Mouse (Mus musculus) bone marrow macrophage, adult 2 months (primary cell): ENCODE results near the gene Sspo.

Experiments used
- CTCF ChIP-seq: IDR thresholded peaks from 2 replicates; pipeline ENCODE4 v1.5.1; 2012; ENCODE audit warnings: low read depth, mild to moderate bottlenecking, low read length, moderate library complexity
- POLR2A ChIP-seq: IDR thresholded peaks from 2 replicates; pipeline ENCODE4 v1.6.1; 2012; ENCODE audit warnings: mild to moderate bottlenecking, low read depth, low read length, borderline replicate concordance

- TF ChIP-seq CTCF (no peak), POLR2A (no peak)
These were observed 34.5 kb downstream of the Sspo start for GRCm38 (mm10) chr6:48482501-48482900.
